Mouse (Mus musculus) cerebellum, adult 2 months (tissue): ENCODE results near the gene Natd1.

Experiments
- CTCF ChIP-seq: fragments of 200-500 bp; IDR thresholded peaks from 2 replicates; pipeline ENCODE4 v1.5.1; 2011; ENCODE audit warnings: low read depth, mild to moderate bottlenecking, control low read depth, low read length, moderate library complexity, borderline replicate concordance; ENCODE audit not compliant: insufficient read depth
- POLR2A ChIP-seq: fragments of 200-500 bp; IDR thresholded peaks from 2 replicates; pipeline ENCODE4 v1.6.1; 2011; ENCODE audit warnings: low read length, control low read depth, borderline replicate concordance; ENCODE audit not compliant: insufficient read depth

DNA sequence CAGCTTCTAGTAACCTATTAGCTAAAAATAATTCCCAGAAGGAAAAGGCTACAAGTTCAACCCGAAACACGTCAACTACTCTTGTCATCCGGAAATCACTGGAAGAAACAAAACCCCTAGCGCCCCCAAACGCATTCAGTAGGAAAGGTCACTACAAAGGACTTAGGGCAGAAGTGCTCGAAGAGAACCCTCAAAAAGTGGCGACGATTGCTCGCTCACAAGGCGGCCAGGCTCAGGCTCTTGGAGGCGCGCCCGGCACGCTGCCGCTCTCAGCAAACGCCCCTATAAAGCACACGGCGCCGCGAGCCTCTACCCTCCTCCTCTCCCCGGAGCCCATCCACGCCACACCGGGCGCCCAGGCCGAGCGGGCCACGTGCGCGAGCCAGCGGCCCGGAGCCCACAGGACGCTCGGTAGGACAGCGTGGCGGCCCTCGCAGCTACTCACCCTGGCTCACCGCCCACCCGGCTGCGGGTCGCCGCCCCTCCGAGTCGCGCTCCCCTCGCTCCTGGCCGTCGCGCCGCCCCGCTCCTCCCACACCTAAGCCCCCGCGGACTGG is 36.4 kb downstream of the Natd1 start:
- TF ChIP-seq CTCF (no peak), POLR2A (no peak)
